Mouse (Mus musculus): Measurements from ENCODE around the gene Npdc1. TPM values are rescaled to one million over a fixed set of nuclear protein-coding genes. Genes with fewer than 3 reads are reported as not detected.

Npdc1 gene
- polyA plus RNA-seq, 1 experiment from 2014 or later = 49.6 TPM

GRCm38 (mm10) chr2:25434292-25434691 lies 35.1 kb downstream of the Npdc1 start:
- 86% methylated on average over 8 of the region's 8 CpGs for WGBS
- H3K4me1 ChIP-seq = no peaks in the 10 kb centered on the region

GRCm38 (mm10) chr2:25436286-25436820 lies 37.2 kb downstream of the Npdc1 start:
- 89% methylated on average over 10 of the region's 10 CpGs for WGBS

More at GRCm38 (mm10) chr2:25434292-25434691, 35.1 kb downstream of the Npdc1 start:
- Histone ChIP-seq H3K4me3 (replicated peaks) (no peak overlapping the region), H3K27me3 (replicated peaks) (no peaks in the 10 kb centered on the region), H3K9ac (no peak overlapping the region), H3K9me3 (no peaks in the 10 kb centered on the region), H3K4me2 (no peak overlapping the region), H3K36me3 (0 out of 2 replicates have a peak, but pooled peaks cover 5% of the 10 kb centered on the region), H3K27ac (no peak overlapping the region)
- no peak for ATAC-seq (ENCODE audit: insufficient read depth, low FRiP score, low read depth)

GRCm38 (mm10) chr2:25441067-25441466 lies 41.9 kb downstream of the Npdc1 start:
- WGBS = 84% methylated on average over 20 of the region's 20 CpGs
- H3K4me2 ChIP-seq = no peak overlapping the region
- H3K9ac ChIP-seq = no peak overlapping the region
- 0 out of 2 replicates have a peak, but pooled peaks cover 5% of the 10 kb centered on the region for H3K36me3 ChIP-seq
- no peaks in the 10 kb centered on the region for H3K9me3 ChIP-seq
- H3K27ac ChIP-seq = no peak overlapping the region
- no peak overlapping the region for H3K4me3 ChIP-seq (replicated peaks)
- H3K27me3 ChIP-seq (replicated peaks) = no peaks in the 10 kb centered on the region
- no peaks in the 10 kb centered on the region for H3K4me1 ChIP-seq
- no peak for ATAC-seq (ENCODE audit: insufficient read depth, low FRiP score, low read depth)

More at GRCm38 (mm10) chr2:25436286-25436820, 37.2 kb downstream of the Npdc1 start:
- H3K4me2 ChIP-seq = no peak overlapping the region
- H3K9ac ChIP-seq = no peak overlapping the region
- no peaks in the 10 kb centered on the region for H3K4me1 ChIP-seq
- ATAC-seq (ENCODE audit: insufficient read depth, low FRiP score, low read depth) = no peak
- no peak overlapping the region for H3K27ac ChIP-seq
- no peak overlapping the region for H3K4me3 ChIP-seq (replicated peaks)
- H3K27me3 ChIP-seq (replicated peaks) = no peaks in the 10 kb centered on the region
- no peaks in the 10 kb centered on the region for H3K9me3 ChIP-seq
- H3K36me3 ChIP-seq = 0 out of 2 replicates have a peak, but pooled peaks cover 5% of the 10 kb centered on the region

GRCm38 (mm10) chr2:25442682-25443081 lies 43.5 kb downstream of the Npdc1 start:
- ATAC-seq (ENCODE audit: insufficient read depth, low FRiP score, low read depth) = no peak
- no peak overlapping the region for H3K4me3 ChIP-seq (replicated peaks)
- no peak overlapping the region for H3K9ac ChIP-seq
- H3K4me1 ChIP-seq = no peaks in the 10 kb centered on the region
- no peak overlapping the region for H3K4me2 ChIP-seq
- H3K27ac ChIP-seq = no peak overlapping the region
- 92% methylated on average over 14 of the region's 14 CpGs for WGBS
- no peaks in the 10 kb centered on the region for H3K27me3 ChIP-seq (replicated peaks)
- 0 out of 2 replicates have a peak, but pooled peaks cover 5% of the 10 kb centered on the region for H3K36me3 ChIP-seq
- H3K9me3 ChIP-seq = no peaks in the 10 kb centered on the region

- H3K4me2 ChIP-seq = no peak overlapping the region
- no peak for ATAC-seq (ENCODE audit: insufficient read depth, low FRiP score, low read depth)
- H3K9me3 ChIP-seq = no peaks in the 10 kb centered on the region
- H3K36me3 ChIP-seq = no peaks in the 10 kb centered on the region
- 81% methylated on average over 8 of the region's 8 CpGs for WGBS
- no peak overlapping the region for H3K4me3 ChIP-seq (replicated peaks)
- no peaks in the 10 kb centered on the region for H3K4me1 ChIP-seq
- no peak overlapping the region for H3K9ac ChIP-seq
- H3K27ac ChIP-seq = no peak overlapping the region
- no peaks in the 10 kb centered on the region for H3K27me3 ChIP-seq (replicated peaks)
Measured at GRCm38 (mm10) chr2:25450853-25451647, 51.9 kb downstream of the Npdc1 start.

- Histone ChIP-seq H3K9ac (no peak overlapping the region), H3K9me3 (no peaks in the 10 kb centered on the region), H3K4me3 (replicated peaks) (no peak overlapping the region), H3K36me3 (no peaks in the 10 kb centered on the region), H3K27ac (no peak overlapping the region), H3K4me1 (no peaks in the 10 kb centered on the region), H3K27me3 (replicated peaks) (no peaks in the 10 kb centered on the region), H3K4me2 (no peak overlapping the region)
- ATAC-seq (ENCODE audit: insufficient read depth, low FRiP score, low read depth) = no peak
- 52% methylated on average over 1 of the region's 1 CpGs for whole genome bisulfite sequencing
Measured at GRCm38 (mm10) chr2:25452951-25453350, 53.8 kb downstream of the Npdc1 start.

- H3K27ac ChIP-seq = peak within 1 kb of the TSS; percentile 35; the same call in 1 of the 2 replicates
- H3K27me3 ChIP-seq (replicated peaks) = no peaks in the 10 kb centered on the region
- 51% methylated on average over 14 of the region's 14 CpGs for WGBS
- no peaks in the 10 kb centered on the region for H3K36me3 ChIP-seq
- peak within 1 kb of the TSS; percentile 19; the same call in 1 of the 2 replicates for H3K4me2 ChIP-seq
- H3K4me1 ChIP-seq = peaks cover 25% of the 10 kb centered on the region
- ATAC-seq (ENCODE audit: insufficient read depth, low FRiP score, low read depth) = 0 out of 2 replicates have a peak, but pooled peaks have one; percentile 29
- H3K4me3 ChIP-seq (replicated peaks) = 0 out of 2 replicates have a peak within 1 kb of the TSS, but pooled peaks have one; percentile 9
- H3K9ac ChIP-seq = no peak within 1 kb of the TSS
- no peaks in the 10 kb centered on the region for H3K9me3 ChIP-seq
Measured at GRCm38 (mm10) chr2:25456205-25456953, 57.2 kb downstream of the Npdc1 start, which contains the start of gene Clic3. Clic3 (plus strand) TSS chr2:25456838.

- no peaks in the 10 kb centered on the region for H3K36me3 ChIP-seq
- H3K27me3 ChIP-seq (replicated peaks) = no peaks in the 10 kb centered on the region
- 87% methylated on average over 9 of the region's 9 CpGs for WGBS
- no peak overlapping the region for H3K9ac ChIP-seq
- 0 out of 2 replicates have a peak overlapping the region, but pooled peaks have one; percentile 9 for H3K4me3 ChIP-seq (replicated peaks)
- H3K4me2 ChIP-seq = peak overlapping the region; percentile 16; the same call in 1 of the 2 replicates
- H3K27ac ChIP-seq = peak overlapping the region; percentile 35; the same call in 1 of the 2 replicates
- peaks cover 27% of the 10 kb centered on the region for H3K4me1 ChIP-seq
- no peak for ATAC-seq (ENCODE audit: insufficient read depth, low FRiP score, low read depth)
- no peaks in the 10 kb centered on the region for H3K9me3 ChIP-seq
Measured at GRCm38 (mm10) chr2:25457022-25457896, 58.1 kb downstream of the Npdc1 start.

GRCm38 (mm10) chr2:25458911-25459310 lies 59.8 kb downstream of the Npdc1 start:
- H3K36me3 ChIP-seq = no peaks in the 10 kb centered on the region
- peak overlapping the region; percentile 53 for H3K27ac ChIP-seq
- H3K9ac ChIP-seq = no peak overlapping the region
- H3K9me3 ChIP-seq = no peaks in the 10 kb centered on the region
- H3K4me1 ChIP-seq = peaks cover 27% of the 10 kb centered on the region
- 56% methylated on average over 5 of the region's 5 CpGs for WGBS
- ATAC-seq (ENCODE audit: insufficient read depth, low FRiP score, low read depth) = peak; percentile 37
- H3K4me2 ChIP-seq = peak overlapping the region; percentile 91; the same call in 1 of the 2 replicates
- no peaks in the 10 kb centered on the region for H3K27me3 ChIP-seq (replicated peaks)
- no peak overlapping the region for H3K4me3 ChIP-seq (replicated peaks)

Measured in stomach, embryonic 15.5 days (tissue).